Mouse (Mus musculus): ENCODE data around the gene Fip1l1. TPM values are rescaled to one million over a fixed set of nuclear protein-coding genes. Genes with fewer than 3 reads are reported as not detected.

Fip1l1 gene
- total RNA-seq, 2 experiments from 2014 or later, result 73.4 to 130 TPM

DNA sequence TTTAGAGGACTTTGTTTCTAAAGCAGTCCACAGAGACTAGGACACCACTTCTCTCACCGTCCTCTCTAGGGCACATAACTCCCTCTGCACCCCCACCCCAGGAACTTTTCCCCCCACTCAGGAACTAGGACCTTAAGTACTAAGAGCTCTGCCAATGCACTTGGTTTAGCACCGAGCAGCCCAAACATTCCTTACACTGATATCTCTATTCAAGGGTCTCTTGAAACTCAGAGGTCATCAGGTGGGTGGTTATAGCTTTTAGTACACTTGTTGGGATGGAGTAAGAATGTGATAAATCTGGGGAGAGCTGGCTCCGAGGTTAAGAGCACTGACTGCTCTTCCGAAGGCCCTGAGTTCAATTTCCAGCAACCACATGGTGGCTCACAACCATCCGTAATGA lies 77.5 kb downstream of the Fip1l1 start:
- no peak for ATAC-seq (replicated peaks; ENCODE audit: poor library complexity, severe bottlenecking)

DNA sequence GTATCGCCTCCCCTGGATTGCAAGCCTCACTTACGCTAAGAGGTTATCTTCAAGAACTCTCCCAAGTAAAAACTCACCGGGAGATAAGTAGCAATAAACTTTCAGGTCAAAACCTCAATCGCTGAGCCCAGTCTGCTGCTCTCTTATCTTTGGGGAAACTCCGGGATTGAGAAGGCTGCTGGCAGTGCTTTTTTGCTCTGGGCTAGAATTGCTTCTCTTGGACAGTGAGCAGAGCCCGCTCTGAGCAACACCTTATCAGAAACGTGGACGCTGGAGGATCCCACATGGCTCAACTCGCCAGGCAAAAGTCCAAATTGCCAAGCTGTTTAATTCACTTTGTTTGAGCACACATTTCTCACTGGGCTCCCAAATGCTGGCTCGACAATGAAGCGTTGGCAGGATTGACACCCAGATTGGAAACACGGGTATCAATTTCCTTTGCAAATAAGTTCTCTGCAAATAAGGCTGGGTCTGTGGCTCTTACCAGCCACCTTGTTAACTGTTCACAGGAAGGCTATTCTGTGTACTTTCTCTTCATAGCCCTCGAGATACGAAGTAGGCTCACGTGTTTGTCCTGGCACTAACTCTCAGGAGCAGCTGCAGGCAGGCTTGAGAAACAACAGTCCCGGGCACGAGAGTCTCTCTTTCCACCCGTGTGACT lies 78.4 kb downstream of the Fip1l1 start:
- ATAC-seq (replicated peaks; ENCODE audit: poor library complexity, severe bottlenecking), result no peak

DNA sequence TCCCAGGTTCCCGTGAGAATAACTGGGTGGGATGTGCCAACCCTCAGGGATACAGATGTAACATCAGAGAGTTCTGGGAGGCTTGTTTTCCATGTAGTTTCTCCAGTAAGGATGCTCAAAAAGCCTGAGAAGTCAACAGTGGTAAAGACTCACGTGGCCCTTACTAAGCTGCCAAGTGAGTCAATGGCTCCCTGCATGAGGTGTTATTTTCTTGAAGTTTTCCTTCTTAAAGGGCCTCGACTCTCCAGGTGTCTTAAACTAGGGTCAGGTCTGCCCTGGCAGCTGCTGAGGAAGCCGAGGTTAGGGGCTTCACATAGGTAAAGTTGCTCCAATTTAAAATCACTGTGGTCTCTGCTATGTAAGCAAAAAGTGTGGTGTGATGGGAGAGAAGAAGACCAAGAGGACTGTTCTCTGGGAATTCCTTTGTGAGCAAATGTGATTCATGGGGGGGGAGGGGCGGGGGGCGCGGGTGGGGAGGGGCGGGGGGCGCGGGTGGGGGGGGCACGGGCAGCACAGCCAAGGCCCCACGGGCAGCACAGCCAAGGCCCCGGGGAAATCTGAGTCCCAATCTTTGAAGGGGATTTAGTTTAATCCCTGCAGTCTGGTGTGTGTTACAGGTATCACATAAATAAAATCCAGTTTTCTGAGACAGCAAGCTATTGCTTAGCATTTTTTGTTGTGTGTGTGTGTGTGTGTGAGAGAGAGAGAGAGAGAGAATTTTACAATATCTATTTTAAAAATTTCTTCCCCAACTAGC lies 82.7 kb downstream of the Fip1l1 start:
- ATAC-seq (replicated peaks; ENCODE audit: poor library complexity, severe bottlenecking), result no peak

DNA sequence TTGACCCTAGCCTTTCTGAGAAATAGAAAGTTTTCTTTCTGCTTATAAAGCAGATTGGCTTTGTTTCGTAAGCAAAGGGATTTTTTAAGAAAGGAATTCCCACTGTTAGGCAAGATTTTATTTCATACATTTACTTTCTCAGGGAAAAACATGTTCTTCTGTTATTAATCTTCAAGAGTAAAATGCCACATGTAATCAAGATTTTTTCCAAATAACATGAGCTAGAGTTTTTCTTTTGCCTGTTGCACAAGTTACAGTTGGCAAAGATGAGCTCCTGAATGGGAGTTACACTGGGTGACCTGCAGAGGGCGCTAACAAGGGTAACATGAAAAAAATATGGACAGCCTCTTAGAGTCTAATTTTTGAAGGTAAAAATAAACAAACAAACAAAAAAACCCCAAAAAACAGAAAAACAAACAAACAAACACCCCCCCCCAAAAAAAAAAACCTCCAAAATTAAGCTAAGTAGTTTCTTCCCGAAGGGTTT lies 83.4 kb downstream of the Fip1l1 start:
- ATAC-seq (replicated peaks; ENCODE audit: poor library complexity, severe bottlenecking), result no peak

DNA sequence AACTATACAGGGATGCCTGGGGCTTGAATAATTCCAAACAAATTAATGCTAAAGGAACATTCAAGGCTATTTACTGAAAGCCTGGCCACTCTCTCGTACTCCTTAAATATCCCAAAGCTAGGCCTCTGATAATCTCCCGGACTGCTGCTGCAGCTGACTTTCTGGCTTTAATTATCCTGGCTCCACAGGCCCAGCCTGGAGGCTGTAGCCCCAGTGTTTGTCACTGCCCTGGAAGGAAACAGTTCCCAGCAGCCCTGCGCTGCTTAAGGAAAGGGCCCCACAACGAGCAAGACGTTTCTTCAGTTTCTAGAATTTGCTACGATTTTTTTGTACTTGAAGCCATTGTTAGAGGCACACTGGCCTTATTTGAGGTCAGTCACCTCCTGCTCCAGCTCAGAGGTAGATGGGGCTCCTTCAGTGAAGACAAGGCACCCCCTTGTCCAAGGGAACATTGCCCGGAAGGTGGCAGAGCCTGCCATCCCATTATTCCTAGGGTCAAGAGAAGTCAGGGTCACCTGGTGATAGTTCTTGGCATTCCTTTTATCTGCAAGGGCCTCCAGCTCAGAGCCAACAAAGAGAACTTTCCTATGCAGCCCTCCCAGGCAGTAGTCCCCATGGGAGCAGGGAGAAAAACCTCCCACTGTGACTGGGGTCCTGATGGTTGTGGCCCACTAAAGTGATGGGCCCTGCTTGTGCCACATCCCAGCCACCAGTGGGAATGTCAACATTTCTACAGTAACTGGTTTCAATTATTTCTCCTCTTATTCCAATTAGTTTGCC lies 86.6 kb downstream of the Fip1l1 start:
- no peak for ATAC-seq (replicated peaks; ENCODE audit: poor library complexity, severe bottlenecking)

DNA sequence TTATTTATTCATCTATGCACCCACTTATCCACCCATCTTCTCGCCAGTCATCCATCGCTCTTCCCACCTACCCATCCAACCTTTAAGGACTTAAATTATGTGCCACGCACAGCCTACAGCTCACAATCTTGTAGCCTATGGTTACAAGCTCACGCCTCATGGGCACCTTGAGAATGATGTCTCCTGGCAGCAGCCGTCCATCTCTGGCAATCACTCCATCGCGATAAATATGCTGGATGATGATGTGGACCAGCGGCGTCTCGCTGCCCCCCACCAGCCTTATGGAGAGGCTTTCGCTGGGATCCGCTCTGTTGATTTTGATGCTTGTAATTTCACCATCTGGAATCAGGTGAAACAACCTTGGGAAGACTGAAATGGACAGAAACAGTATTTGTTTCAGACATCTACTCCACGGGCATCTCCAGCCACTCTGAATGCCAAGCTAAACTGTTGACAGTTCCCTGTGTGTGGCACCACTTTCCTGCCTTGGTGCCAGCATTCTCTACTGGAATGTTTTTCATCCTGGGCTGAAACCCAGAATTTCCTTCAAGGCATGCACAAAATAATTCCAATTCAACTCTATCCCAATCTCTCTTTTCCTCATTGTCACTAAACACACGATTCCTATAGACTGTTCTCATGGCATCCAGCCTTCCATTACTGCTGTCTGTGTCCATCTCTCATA lies 88.2 kb downstream of the Fip1l1 start:
- ATAC-seq (replicated peaks; ENCODE audit: poor library complexity, severe bottlenecking), result no peak

DNA sequence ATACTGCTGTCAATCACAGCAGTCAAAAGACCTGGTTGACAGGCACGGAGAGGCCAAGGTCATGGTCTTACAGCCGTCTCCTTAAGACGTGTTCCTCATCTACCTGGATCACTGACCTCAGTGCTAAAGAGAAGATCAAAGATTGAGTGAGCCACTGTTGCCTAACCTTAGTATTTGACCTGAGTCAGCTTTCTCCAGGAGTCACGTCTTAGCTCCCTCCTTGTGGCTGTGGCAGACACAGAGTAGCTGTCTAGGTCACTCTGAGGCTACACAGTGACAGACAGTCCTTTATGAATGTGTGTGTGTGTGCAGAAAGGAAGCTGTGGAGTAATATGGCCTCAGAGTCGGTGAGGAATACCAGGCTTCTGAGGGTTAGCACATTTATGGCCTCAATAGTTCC lies 89.1 kb downstream of the Fip1l1 start:
- no peak for ATAC-seq (replicated peaks; ENCODE audit: poor library complexity, severe bottlenecking)

DNA sequence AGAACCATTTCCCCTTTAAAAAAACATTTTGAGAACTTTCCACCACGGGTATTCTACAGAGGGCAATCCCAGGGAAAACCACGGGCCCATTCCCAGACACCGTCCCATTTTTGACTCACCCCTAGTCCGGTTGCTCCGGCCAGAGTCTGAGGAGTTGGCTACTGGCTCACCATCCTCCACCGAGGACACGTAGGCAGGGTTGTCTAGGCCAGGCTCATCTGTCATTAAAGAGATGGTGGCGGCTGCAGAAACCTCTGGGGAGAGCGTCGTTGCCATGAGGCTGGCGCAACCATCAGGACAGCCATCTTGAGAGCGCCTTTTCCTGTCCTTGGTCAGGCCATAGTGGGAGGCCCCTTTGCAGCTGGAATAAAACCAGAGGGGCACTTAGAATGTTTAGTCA lies 92.8 kb downstream of the Fip1l1 start:
- ATAC-seq (replicated peaks; ENCODE audit: poor library complexity, severe bottlenecking), result no peak

DNA sequence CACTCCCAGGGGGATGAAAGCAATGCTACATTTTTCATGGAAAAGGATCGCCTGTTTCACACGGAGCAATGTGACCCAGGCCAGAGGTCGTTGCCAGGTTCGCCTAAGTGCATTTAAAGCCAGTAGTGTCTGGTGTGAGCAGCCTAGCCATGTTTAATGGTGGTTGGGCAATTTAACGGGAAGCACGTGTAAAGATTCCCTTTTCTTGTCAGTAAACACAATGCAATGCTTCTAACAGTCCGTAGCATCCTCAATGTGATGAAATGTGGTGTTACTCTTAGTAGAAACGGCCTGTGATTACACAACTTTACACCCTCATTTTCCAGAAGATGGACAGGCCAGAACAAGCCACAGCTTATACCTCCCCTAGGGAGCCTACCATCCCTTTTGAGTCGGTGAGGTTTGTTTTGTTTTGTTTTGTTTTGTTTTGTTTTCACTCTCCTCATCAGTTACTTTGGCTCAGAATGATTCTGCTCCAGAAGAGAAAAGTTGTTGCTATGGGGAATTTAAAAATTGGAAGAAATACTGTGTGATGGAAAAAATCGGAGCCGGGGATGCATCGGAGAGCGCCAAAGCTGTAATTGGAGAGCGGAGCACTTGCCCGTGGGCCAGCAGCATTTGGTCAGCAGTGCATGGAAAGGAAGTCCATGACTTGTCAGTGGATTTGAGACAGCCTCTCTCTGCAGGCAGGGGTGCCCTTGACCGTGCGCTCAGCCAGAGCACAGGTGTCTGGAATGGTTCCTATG lies 97.3 kb downstream of the Fip1l1 start:
- peak; percentile 94 for ATAC-seq (replicated peaks; ENCODE audit: poor library complexity, severe bottlenecking)

DNA sequence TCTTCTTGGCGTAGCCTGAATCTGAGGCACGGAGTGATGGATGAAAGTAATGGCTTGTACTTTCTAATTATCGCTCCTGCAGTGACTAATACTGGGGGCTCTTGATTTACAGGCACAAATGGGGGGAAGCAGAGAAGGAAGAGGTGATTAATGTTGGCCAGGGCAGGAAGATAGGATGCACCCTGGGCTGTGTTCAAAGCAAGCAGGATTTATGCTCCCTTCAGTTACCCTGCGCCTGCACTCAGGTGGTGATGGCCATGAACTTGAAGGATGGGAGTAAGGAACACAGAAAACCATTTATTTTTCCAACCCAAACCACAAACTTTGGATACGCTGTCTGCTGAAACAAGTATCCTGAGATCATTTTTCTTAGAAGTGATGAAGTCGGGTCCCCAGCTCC lies 98.2 kb downstream of the Fip1l1 start:
- ATAC-seq (replicated peaks; ENCODE audit: poor library complexity, severe bottlenecking), result no peak

DNA sequence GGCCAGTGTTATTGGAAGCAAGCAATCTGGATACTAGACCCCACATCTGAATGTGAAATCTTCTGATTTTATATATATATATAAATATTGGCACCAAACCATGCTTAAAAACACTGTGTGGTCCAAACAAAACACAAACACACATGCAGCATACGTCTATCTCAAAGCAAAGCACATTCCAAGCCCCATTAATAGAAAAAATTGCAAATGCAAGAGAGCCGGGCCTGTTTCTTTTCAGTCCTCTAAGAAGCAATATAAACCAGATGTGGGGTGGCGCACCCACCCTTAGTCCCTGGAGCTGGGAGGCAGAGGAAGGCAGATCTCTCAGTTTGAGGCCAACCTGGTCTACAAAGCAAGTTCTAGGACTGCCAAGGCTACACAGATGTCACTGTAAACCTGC lies 99.1 kb downstream of the Fip1l1 start:
- no peak for ATAC-seq (replicated peaks; ENCODE audit: poor library complexity, severe bottlenecking)

DNA sequence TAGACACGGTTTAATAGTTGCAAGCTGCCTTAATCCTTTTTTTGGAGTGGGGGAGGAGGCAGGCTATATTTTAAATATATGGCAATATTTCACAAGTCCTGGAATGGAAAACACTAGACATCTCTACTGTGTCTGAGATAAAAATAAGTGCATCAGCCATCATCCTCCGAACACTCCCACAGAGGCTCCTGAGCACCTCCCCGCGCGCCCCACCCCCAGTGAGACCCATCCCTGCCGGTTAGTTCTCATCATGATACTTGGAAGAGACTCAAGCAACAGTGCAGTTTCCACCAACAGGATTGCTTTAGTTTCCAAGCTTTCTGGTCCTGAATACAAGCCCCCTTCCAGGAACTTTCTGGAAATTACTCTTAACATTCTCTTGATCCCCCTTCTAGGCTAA lies 104.3 kb downstream of the Fip1l1 start:
- no peak for ATAC-seq (replicated peaks; ENCODE audit: poor library complexity, severe bottlenecking)

DNA sequence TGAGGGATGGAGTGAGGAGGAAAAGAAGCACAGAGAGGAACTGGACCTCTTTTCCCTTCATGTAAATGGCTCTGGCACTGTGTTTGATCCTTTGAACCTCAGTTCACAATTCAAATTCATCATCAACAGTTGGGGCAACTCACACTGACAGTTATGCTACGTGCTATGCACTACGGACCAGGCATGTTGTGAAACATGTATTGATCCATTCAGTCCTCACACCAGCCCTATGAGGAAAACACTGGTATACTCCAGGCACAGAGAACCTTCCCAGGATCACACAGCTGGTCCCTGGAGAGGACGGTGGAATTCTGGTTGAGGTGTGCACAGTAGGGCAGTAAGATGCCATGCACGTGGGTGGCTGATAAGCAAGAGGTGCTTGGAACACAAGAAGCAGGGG lies 105.3 kb downstream of the Fip1l1 start:
- no peak for ATAC-seq (replicated peaks; ENCODE audit: poor library complexity, severe bottlenecking)

DNA sequence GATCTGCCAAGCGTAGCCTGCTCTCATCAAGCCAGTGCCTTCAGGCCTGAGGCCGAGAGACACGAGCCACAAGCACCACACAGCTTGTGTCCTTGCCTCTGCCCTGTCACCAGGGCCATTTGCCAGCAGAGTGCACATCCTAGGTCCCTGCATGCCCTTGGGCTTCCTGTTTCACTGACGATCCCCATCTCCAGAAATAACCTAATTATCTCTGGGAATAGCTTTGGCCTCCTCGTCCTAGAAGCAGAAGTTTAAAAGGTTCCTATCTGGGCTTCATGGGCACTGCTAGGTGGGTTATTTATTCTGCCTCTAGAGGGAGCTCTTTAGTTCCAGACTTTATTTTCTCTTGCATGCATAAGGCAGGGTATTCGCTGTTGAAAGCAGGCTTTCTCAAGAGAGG lies 105.8 kb downstream of the Fip1l1 start:
- ATAC-seq (replicated peaks; ENCODE audit: poor library complexity, severe bottlenecking), result peak; percentile 67; the same call in 1 of the 2 replicates

DNA sequence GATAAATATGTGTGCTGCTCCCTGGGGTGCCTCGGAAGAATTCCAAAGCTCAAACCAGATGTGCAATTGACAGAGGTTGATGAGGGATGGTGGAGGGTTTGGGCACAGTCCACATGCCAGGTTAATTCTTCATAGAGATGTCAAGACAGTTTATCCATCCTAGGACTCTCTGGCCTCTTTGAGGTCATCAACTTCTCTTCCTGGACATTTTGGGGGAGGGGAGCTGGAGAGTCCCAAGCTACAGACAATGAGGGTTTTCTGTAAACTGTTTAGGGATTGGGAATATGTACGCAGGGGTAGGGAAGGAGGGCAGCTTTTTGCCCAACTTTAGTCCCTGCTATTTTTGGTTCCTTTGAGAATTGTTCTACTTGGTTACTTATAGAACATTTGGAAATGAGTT lies 107.0 kb downstream of the Fip1l1 start:
- no peak for ATAC-seq (replicated peaks; ENCODE audit: poor library complexity, severe bottlenecking)

DNA sequence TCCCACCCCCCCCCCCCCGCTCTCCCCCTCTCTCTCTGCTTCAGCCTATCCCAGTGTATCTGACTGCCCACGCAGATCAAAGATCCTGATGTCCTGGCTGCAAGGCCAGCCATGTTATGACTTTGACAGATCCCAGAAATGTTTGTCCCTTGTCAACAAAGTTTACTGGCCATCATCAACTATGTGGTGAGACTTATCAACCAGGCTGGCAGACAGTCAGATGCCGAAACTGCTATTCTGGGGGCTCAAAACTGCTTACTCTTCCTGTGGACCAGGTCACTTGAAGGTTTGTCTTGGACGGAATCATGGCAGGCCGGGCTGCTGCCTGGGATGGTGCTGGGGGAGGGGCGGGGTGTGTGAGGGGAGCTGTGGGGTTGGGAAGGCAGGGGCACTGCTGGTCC lies 112.3 kb downstream of the Fip1l1 start:
- ATAC-seq (replicated peaks; ENCODE audit: poor library complexity, severe bottlenecking), result no peak

DNA sequence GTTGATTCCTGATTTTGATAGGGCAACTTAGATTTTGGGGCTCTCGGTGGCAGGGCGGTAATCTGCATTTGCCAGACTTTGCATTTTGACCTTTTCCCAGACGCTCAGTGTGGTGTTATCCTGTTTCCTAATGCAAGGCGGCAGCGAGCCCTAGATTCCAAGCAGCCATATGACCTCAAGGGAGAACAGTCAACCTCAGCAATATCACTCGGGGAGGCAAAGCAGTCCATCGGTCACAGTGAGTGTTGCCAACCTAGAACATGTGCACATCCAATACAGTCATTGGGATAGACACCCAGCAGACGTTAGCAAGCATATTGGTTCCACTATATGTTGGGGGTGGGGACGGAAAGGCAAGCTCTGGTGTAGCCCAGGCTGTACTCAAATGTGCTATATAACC lies 113.0 kb downstream of the Fip1l1 start:
- ATAC-seq (replicated peaks; ENCODE audit: poor library complexity, severe bottlenecking), result no peak

All from granulocyte monocyte progenitor cell, adult 5-6 weeks (primary cell).